Mouse (Mus musculus): ENCODE measurements around the gene Dppa1.

Gene Dppa1

GRCm38 (mm10) chr11:46561096-46561495 is 68.0 kb downstream of the Dppa1 start:
- in situ Hi-C loops (cut with MboI; ENCODE audit: low sequenced_read_pairs): no loop called here

Data from CH12F3 (cell line).